Mouse (Mus musculus): ENCODE measurements at regions not wholly inside any gene's neighbourhood (a gene's known extent, or its start where the extent isn't known, plus 50 kb on each side); places are given as distances from the start of the nearest gene placed in this dataset.

DNA sequence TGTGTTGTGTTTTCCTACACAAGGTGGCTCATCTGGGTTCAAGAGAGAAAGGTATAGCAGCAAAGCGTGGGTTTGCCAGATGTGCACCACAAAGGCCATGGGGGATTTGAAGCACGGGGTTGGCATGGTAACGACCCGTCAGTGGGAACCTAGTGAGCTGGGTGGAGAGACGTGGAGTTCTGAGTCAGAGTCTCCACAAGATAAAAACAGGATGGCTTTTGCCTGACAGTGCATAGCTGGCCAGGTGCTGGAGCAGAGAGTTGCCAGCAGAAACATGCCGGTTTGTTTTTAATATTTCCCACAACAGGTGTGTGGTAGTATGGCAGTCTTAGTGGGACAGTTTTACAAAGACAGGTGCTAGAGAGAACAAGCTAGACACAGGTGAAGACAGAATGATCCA is 375.4 kb downstream of the Adamts20 start:
- no peaks in the 10 kb centered on the region for H3K36me3 ChIP-seq (ENCODE audit: control insufficient read depth, insufficient read depth, low read length)
- no peaks in the 10 kb centered on the region for H3K9me3 ChIP-seq (ENCODE audit: control insufficient read depth, low read length)
- no peaks in the 10 kb centered on the region for H3K27me3 ChIP-seq (replicated peaks; ENCODE audit: control insufficient read depth, insufficient read depth, low read length)
- DNase-seq (ENCODE audit: low spot score), result no peak
- ATAC-seq (ENCODE audit: low read depth), result no peak
- H3K4me1 ChIP-seq (ENCODE audit: control insufficient read depth, insufficient read depth, low read length), result no peaks in the 10 kb centered on the region
- H3K27ac ChIP-seq (replicated peaks; ENCODE audit: low read depth, low read length), result no peak overlapping the region
- H3K4me2 ChIP-seq (ENCODE audit: low read depth, low read length), result no peak overlapping the region
- no peak overlapping the region for H3K4me3 ChIP-seq (ENCODE audit: low read depth, low read length)
- no peak overlapping the region for H3K9ac ChIP-seq (ENCODE audit: low read depth, low read length)
- 51% methylated on average over 6 of the region's 6 CpGs for WGBS

GRCm38 (mm10) chr15:94082369-94082768 is 382.8 kb downstream of the Adamts20 start:
- no peak overlapping the region for H3K4me3 ChIP-seq (ENCODE audit: low read depth, low read length)
- ATAC-seq (ENCODE audit: low read depth) (no peak), DNase-seq (ENCODE audit: low spot score) (no peak)
- no peak overlapping the region for H3K4me2 ChIP-seq (ENCODE audit: low read depth, low read length)
- H3K27me3 ChIP-seq (replicated peaks; ENCODE audit: control insufficient read depth, insufficient read depth, low read length), result no peaks in the 10 kb centered on the region
- H3K9ac ChIP-seq (ENCODE audit: low read depth, low read length), result no peak overlapping the region
- no peaks in the 10 kb centered on the region; the same call in 1 of the 2 replicates for H3K4me1 ChIP-seq (ENCODE audit: control insufficient read depth, insufficient read depth, low read length)
- H3K9me3 ChIP-seq (ENCODE audit: control insufficient read depth, low read length), result no peaks in the 10 kb centered on the region
- no peaks in the 10 kb centered on the region for H3K36me3 ChIP-seq (ENCODE audit: control insufficient read depth, insufficient read depth, low read length)
- WGBS, result 63% methylated on average over 4 of the region's 4 CpGs
- no peak overlapping the region for H3K27ac ChIP-seq (replicated peaks; ENCODE audit: low read depth, low read length)

GRCm38 (mm10) chr15:94077056-94077455 is 388.2 kb downstream of the Adamts20 start:
- 73% methylated on average over 6 of the region's 6 CpGs for WGBS

DNA sequence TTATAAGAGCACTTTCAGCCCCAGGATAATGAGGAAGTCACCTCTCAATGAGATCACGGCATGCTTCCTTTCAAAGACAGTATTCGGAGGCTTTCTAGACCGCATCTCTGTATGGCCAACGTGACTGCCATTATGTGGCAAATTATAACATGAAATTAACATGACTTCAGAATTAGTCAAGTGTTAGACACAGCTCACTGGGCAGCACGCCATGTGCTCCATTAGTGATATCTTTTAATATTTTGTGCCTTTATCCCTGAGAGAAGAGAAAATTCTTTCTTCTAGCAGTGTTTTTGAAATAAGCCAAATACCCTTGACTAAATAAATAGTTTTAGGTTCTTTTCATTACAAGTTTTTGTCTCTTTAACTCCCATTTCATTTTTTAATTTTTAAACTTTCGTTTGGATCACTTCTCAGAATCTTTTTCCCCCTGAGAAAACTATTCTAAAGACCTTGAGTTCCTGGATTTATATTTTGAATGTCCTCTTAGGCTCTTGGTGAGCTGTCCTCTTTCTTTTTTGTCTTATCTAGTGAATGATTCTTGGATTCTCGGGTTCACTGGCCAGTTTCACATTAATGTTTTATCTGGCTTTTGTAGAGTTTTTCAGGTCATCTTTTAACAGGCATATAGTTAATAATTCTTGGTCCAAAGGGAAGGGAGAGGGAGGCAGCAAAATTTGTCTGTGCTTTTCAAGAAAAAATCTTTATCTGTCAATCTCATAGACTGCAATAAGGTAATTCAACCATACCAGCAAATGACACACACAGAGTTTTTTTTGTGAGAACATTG is 390.9 kb downstream of the Adamts20 start:
- Histone ChIP-seq H3K4me1 (ENCODE audit: control insufficient read depth, insufficient read depth, low read length) (no peaks in the 10 kb centered on the region), H3K36me3 (ENCODE audit: control insufficient read depth, insufficient read depth, low read length) (no peaks in the 10 kb centered on the region), H3K9ac (ENCODE audit: low read depth, low read length) (no peak overlapping the region), H3K27ac (replicated peaks; ENCODE audit: low read depth, low read length) (no peak overlapping the region), H3K9me3 (ENCODE audit: control insufficient read depth, low read length) (no peaks in the 10 kb centered on the region), H3K4me2 (ENCODE audit: low read depth, low read length) (no peak overlapping the region), H3K4me3 (ENCODE audit: low read depth, low read length) (no peak overlapping the region), H3K27me3 (replicated peaks; ENCODE audit: control insufficient read depth, insufficient read depth, low read length) (no peaks in the 10 kb centered on the region)
- ATAC-seq (ENCODE audit: low read depth) (no peak), DNase-seq (ENCODE audit: low spot score) (peak; percentile 26)
- 78% methylated on average over 7 of the region's 7 CpGs for WGBS

More at GRCm38 (mm10) chr15:94077056-94077455, 388.2 kb downstream of the Adamts20 start:
- Histone ChIP-seq H3K27me3 (replicated peaks; ENCODE audit: control insufficient read depth, insufficient read depth, low read length) (no peaks in the 10 kb centered on the region), H3K4me3 (ENCODE audit: low read depth, low read length) (no peak overlapping the region), H3K4me1 (ENCODE audit: control insufficient read depth, insufficient read depth, low read length) (no peaks in the 10 kb centered on the region; the same call in 1 of the 2 replicates), H3K9ac (ENCODE audit: low read depth, low read length) (no peak overlapping the region), H3K27ac (replicated peaks; ENCODE audit: low read depth, low read length) (no peak overlapping the region), H3K4me2 (ENCODE audit: low read depth, low read length) (no peak overlapping the region), H3K36me3 (ENCODE audit: control insufficient read depth, insufficient read depth, low read length) (no peaks in the 10 kb centered on the region), H3K9me3 (ENCODE audit: control insufficient read depth, low read length) (no peaks in the 10 kb centered on the region)
- DNase-seq (ENCODE audit: low spot score), result no peak
- ATAC-seq (ENCODE audit: low read depth), result no peak

GRCm38 (mm10) chr15:94067721-94068120 is 397.5 kb downstream of the Adamts20 start:
- no peaks in the 10 kb centered on the region for H3K27me3 ChIP-seq (replicated peaks; ENCODE audit: control insufficient read depth, insufficient read depth, low read length)
- no peak overlapping the region for H3K4me2 ChIP-seq (ENCODE audit: low read depth, low read length)
- H3K36me3 ChIP-seq (ENCODE audit: control insufficient read depth, insufficient read depth, low read length), result no peaks in the 10 kb centered on the region
- H3K4me1 ChIP-seq (ENCODE audit: control insufficient read depth, insufficient read depth, low read length), result no peaks in the 10 kb centered on the region
- 95% methylated on average over 3 of the region's 3 CpGs for WGBS
- ATAC-seq (ENCODE audit: low read depth) (no peak), DNase-seq (ENCODE audit: low spot score) (no peak)
- no peak overlapping the region for H3K27ac ChIP-seq (replicated peaks; ENCODE audit: low read depth, low read length)
- H3K9me3 ChIP-seq (ENCODE audit: control insufficient read depth, low read length), result no peaks in the 10 kb centered on the region
- no peak overlapping the region for H3K9ac ChIP-seq (ENCODE audit: low read depth, low read length)
- H3K4me3 ChIP-seq (ENCODE audit: low read depth, low read length), result no peak overlapping the region

DNA sequence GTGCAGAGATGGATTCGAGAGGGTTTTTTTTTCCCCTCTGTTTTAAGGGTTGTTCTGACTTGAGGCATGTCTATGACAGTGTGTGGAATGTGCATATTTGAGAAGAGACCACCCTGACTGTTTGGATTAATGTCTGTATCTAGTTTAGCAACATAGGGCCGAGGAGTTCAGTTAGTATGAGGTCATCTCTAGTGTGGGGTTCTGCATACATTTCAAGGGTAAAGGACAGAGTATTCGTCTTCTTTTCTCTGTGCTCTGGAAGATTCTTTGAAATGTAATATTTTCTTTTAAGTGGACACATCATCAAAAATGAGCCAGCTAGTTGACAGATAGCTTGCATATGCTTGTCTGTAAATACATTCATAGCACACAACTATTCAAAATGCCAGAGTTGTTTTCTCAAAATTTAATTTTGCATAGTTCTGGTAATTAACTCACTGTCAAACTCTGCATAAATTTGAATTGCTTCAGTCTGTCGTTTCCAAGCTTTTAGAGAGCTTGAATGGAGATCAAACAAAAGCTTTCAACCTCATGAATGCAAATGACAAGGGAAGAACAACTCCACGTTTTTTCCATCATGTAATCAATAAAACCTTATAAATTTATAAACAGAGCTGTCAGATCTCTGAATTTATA is 415.5 kb downstream of the Adamts20 start:
- DNase-seq (ENCODE audit: low spot score), result peak; percentile 54

DNA sequence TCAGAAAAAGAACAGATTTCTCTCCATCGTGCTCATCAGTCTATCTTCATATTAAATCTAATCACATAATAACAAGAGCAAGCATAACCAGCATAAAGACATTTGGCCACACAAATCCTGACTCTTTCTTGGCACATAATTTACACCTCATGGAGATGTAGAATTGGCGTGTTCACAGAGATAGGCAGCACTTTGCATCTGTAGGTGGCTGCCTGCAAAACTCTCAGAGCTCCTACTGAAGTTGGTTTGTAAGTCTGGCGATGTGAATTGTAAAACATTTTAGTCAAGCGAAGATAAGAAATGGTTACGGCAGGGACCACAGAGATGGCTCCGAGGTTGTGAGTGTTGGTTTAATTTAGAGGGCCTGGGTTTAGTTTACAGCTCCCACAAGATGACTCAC is 419.0 kb downstream of the Adamts20 start:
- Histone ChIP-seq H3K27ac (replicated peaks; ENCODE audit: low read depth, low read length) (no peak overlapping the region), H3K4me1 (ENCODE audit: control insufficient read depth, insufficient read depth, low read length) (no peaks in the 10 kb centered on the region), H3K36me3 (ENCODE audit: control insufficient read depth, insufficient read depth, low read length) (no peaks in the 10 kb centered on the region), H3K9me3 (ENCODE audit: control insufficient read depth, low read length) (0 out of 2 replicates have a peak, but pooled peaks cover 4% of the 10 kb centered on the region), H3K27me3 (replicated peaks; ENCODE audit: control insufficient read depth, insufficient read depth, low read length) (no peaks in the 10 kb centered on the region), H3K9ac (ENCODE audit: low read depth, low read length) (no peak overlapping the region), H3K4me3 (ENCODE audit: low read depth, low read length) (no peak overlapping the region), H3K4me2 (ENCODE audit: low read depth, low read length) (no peak overlapping the region)
- WGBS, result 90% methylated on average over 6 of the region's 6 CpGs
- no peak for DNase-seq (ENCODE audit: low spot score)
- ATAC-seq (ENCODE audit: low read depth), result no peak

More for the DNA sequence above, 415.5 kb downstream of the Adamts20 start:
- no peak overlapping the region for H3K4me2 ChIP-seq (ENCODE audit: low read depth, low read length)
- no peak overlapping the region for H3K9ac ChIP-seq (ENCODE audit: low read depth, low read length)
- H3K4me3 ChIP-seq (ENCODE audit: low read depth, low read length), result no peak overlapping the region
- WGBS, result 24% methylated on average over 5 of the region's 5 CpGs
- no peaks in the 10 kb centered on the region for H3K27me3 ChIP-seq (replicated peaks; ENCODE audit: control insufficient read depth, insufficient read depth, low read length)
- H3K36me3 ChIP-seq (ENCODE audit: control insufficient read depth, insufficient read depth, low read length), result no peaks in the 10 kb centered on the region
- H3K4me1 ChIP-seq (ENCODE audit: control insufficient read depth, insufficient read depth, low read length), result no peaks in the 10 kb centered on the region
- H3K27ac ChIP-seq (replicated peaks; ENCODE audit: low read depth, low read length), result no peak overlapping the region
- H3K9me3 ChIP-seq (ENCODE audit: control insufficient read depth, low read length), result no peaks in the 10 kb centered on the region
- ATAC-seq (ENCODE audit: low read depth), result no peak; the same call in 1 of the 2 replicates

DNA sequence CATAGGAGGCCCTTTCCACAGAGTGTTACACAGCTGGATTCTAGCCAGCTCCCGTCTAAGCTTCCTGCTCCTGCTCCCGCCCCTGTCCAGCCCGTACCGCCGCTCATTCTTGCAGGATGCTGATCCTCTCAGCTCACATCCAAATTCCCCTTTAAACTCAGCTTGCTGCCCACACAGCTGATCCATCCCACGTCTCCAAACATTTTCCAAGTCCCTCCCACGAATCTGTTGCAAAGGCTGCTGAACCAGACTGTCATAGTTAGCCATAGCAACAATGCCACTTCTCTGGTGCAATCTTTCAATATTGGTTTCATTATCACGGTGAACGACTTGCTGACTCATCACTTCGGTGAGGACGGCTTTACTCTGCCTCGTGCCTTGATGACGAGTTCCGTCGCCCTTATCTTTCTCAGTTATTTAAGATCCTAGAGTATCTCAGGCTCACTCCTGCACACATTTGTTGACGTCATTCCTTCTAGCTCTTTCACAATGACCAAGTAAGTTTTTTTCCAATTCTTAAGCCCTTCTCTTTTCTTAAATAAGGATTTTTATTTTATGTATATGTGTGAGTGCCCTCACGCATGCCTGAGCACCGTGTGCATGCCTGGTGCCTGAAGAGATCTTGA is 420.0 kb downstream of the Adamts20 start:
- DNase-seq (ENCODE audit: low spot score), result peak; percentile 56
- Histone ChIP-seq H3K4me1 (ENCODE audit: control insufficient read depth, insufficient read depth, low read length) (no peaks in the 10 kb centered on the region), H3K4me2 (ENCODE audit: low read depth, low read length) (no peak overlapping the region), H3K9ac (ENCODE audit: low read depth, low read length) (no peak overlapping the region), H3K36me3 (ENCODE audit: control insufficient read depth, insufficient read depth, low read length) (no peaks in the 10 kb centered on the region), H3K9me3 (ENCODE audit: control insufficient read depth, low read length) (0 out of 2 replicates have a peak, but pooled peaks cover 4% of the 10 kb centered on the region), H3K4me3 (ENCODE audit: low read depth, low read length) (no peak overlapping the region), H3K27ac (replicated peaks; ENCODE audit: low read depth, low read length) (no peak overlapping the region), H3K27me3 (replicated peaks; ENCODE audit: control insufficient read depth, insufficient read depth, low read length) (no peaks in the 10 kb centered on the region)
- no peak for ATAC-seq (ENCODE audit: low read depth)
- 73% methylated on average over 18 of the region's 18 CpGs for WGBS
